Comparison of ENCODE assay signal across 20 mouse cellular contexts in the genomic region with DNA sequence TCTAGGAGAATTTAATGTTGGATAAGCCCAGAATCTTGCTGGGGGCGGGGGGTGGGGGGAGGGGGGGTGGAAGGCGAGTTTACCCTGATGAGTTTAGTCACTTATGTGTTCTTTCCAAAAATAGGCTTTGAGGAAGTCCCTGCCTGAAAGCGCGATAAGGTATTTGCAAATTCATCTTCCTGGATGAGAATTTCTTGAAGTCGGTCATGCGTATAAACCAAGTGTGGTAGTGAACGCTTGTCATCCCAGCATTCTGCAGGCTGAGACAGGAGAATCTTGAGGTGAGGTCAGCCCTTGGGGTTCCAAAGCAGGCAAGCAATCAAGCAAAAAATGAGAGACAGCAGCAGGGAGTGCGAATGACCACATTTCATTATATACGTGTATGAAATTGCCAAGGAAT. TPM values are rescaled to one million over a fixed set of nuclear protein-coding genes. Genes with fewer than 3 reads are reported as not detected.
DNase-seq lines count a peak whose midpoint lies in the region; ATAC-seq and TF ChIP-seq lines count a peak whose summit lies in the region.
"Had no signal": no experiment of that assay in that cellular context is flagged by ENCODE, and none has a peak within 500 bp of the region (broad histone marks: within the 10 kb centered on the region; RNA-seq: fewer than 3 reads in every experiment).

No protein-coding gene starts in this region.

- no peaks in the 10 kb centered on the region for H3K36me3 ChIP-seq in lung, postnatal 0 days (ENCODE audit: insufficient read depth, low read length)
- H3K36me3 ChIP-seq: embryonic facial prominence, embryonic 13.5 days; heart, embryonic 15.5 days; limb, embryonic 12.5 days; neural tube, embryonic 12.5 days had no signal

- no peak overlapping the region for H3K9ac ChIP-seq in lung, postnatal 0 days (replicated peaks; ENCODE audit: low read depth)
- H3K9ac ChIP-seq: embryonic facial prominence, embryonic 13.5 days; heart, embryonic 15.5 days; limb, embryonic 12.5 days; neural tube, embryonic 12.5 days had no signal

- ATAC-seq in lung, postnatal 0 days: no peak
- 0 out of 2 replicates have a peak, but pooled peaks have one; percentile 8 for ATAC-seq in megakaryocyte progenitor cell, adult 5-6 weeks (replicated peaks; ENCODE audit: poor library complexity)
- ATAC-seq: CD4-positive, CD25-positive, alpha-beta regulatory T cell, adult 4 months; forebrain, embryonic 14.5 days; hindbrain, postnatal 0 days had no signal

- H3K4me1 ChIP-seq in lung, postnatal 0 days (ENCODE audit: insufficient read depth, low read depth, low read length): peaks cover 13% of the 10 kb centered on the region
- H3K4me1 ChIP-seq in bone marrow macrophage, adult 2 months (ENCODE audit: control insufficient read depth, insufficient read depth, low read length): peaks cover 57% of the 10 kb centered on the region

- H3K27me3 ChIP-seq in lung, postnatal 0 days (replicated peaks; ENCODE audit: insufficient read depth, low read length): no peaks in the 10 kb centered on the region
- H3K27me3 ChIP-seq: embryonic facial prominence, embryonic 13.5 days; heart, embryonic 15.5 days; limb, embryonic 12.5 days; neural tube, embryonic 12.5 days had no signal

- H3K4me2 ChIP-seq in lung, postnatal 0 days (replicated peaks; ENCODE audit: low read depth, low read length): no peak overlapping the region
- H3K4me2 ChIP-seq: embryonic facial prominence, embryonic 13.5 days; limb, embryonic 12.5 days; midbrain, embryonic 11.5 days; neural tube, embryonic 12.5 days had no signal

- TF ChIP-seq POLR2A in bone marrow macrophage, adult 2 months (IDR thresholded peaks at IDR 0.05; ENCODE audit: borderline replicate concordance, low read depth, low read length): no peak

- no peaks in the 10 kb centered on the region for H3K9me3 ChIP-seq in lung, postnatal 0 days (ENCODE audit: low read length)
- H3K9me3 ChIP-seq: embryonic facial prominence, embryonic 13.5 days; heart, embryonic 15.5 days; limb, embryonic 12.5 days; neural tube, embryonic 12.5 days had no signal

- H3K4me3 ChIP-seq in lung, postnatal 0 days (ENCODE audit: low read depth, low read length): no peak overlapping the region
- no peak overlapping the region for H3K4me3 ChIP-seq in bone marrow macrophage, adult 2 months (ENCODE audit: insufficient read depth, low read length)
- H3K4me3 ChIP-seq: embryonic facial prominence, embryonic 13.5 days; heart, adult 2 months; limb, embryonic 12.5 days; neural tube, embryonic 12.5 days had no signal

- TF ChIP-seq EP300 in lung, postnatal 0 days (IDR thresholded peaks at IDR 0.05): no peak

- peak; percentile 27 for DNase-seq in lung, postnatal 0 days (ENCODE audit: low spot score)
- no peak for DNase-seq in lung, postnatal 10 days
- DNase-seq in B cell, adult 2 months: peak; percentile 35 to 50
- DNase-seq in urinary bladder, postnatal 4 days (ENCODE audit: low spot score in 2 of 2): no peak
- no peak for DNase-seq in heart, postnatal 25 days (ENCODE audit: low spot score)
- DNase-seq: adrenal gland, postnatal 36 days; gastrocnemius, postnatal 25 days; heart, adult 2 months; right cerebral cortex, postnatal 4 days; thymus, adult 2 months had no signal

- no peak overlapping the region for H3K27ac ChIP-seq in lung, postnatal 0 days (ENCODE audit: low read length)
- peak overlapping the region; percentile 95 for H3K27ac ChIP-seq in bone marrow macrophage, adult 2 months (ENCODE audit: insufficient read depth, low read depth, low read length)
- H3K27ac ChIP-seq: embryonic facial prominence, embryonic 13.5 days; heart, adult 2 months; heart, embryonic 15.5 days; hindbrain, postnatal 0 days; limb, embryonic 12.5 days; neural tube, embryonic 12.5 days had no signal

- WGBS in lung, postnatal 0 days: 68% methylated on average over 9 of the region's 9 CpGs

- TF ChIP-seq CTCF in lung, postnatal 0 days (IDR thresholded peaks at IDR 0.05): no peak
- no peak for TF ChIP-seq CTCF in bone marrow macrophage, adult 2 months (IDR thresholded peaks at IDR 0.05; ENCODE audit: low read depth, low read length)

- intact Hi-C loops in heart, postnatal 25 days (cut with DNase I): loop anchor here (2.0 kb wide), 1 partner anchor 29 kb away; the partner anchor contains the start of gene Leo1

RNA-seq across cellular contexts. Expression of gene Mapk6, which starts 1.8 kb away (rescaled TPM):
- polyA plus RNA-seq in lung, postnatal 0 days (2015; fragmentation: Nextera tagmentation; extraction: Ambion mirVana): 28.0 and 30.5 TPM in 2 replicates
- polyA plus RNA-seq in bone marrow macrophage, adult 2 months (2012; ENCODE audit: insufficient read depth, insufficient read length, missing spikeins): 31.3 and 39.7 TPM in 2 replicates
- total RNA-seq in megakaryocyte progenitor cell, adult 5-6 weeks (2015): 64.2 and 65.1 TPM in 2 replicates
- total RNA-seq in megakaryocyte progenitor cell, adult 5-6 weeks (2017): 50.3 and 53.6 TPM in 2 replicates
- total RNA-seq in heart, postnatal 25 days (2021): 10 to 100 TPM; 30.9 to 31.0 TPM

RNA-seq across cellular contexts. Expression of gene Leo1, which starts 29.7 kb away (rescaled TPM):
- polyA plus RNA-seq in lung, postnatal 0 days (2015; fragmentation: Nextera tagmentation; extraction: Ambion mirVana): 17.0 and 19.3 TPM in 2 replicates
- 12.9 and 14.5 TPM in 2 replicates for polyA plus RNA-seq in bone marrow macrophage, adult 2 months (2012; ENCODE audit: insufficient read depth, insufficient read length, missing spikeins)
- total RNA-seq in megakaryocyte progenitor cell, adult 5-6 weeks (2015): 20.1 and 24.1 TPM in 2 replicates
- 49.9 and 60.3 TPM in 2 replicates for total RNA-seq in megakaryocyte progenitor cell, adult 5-6 weeks (2017)
- 10 to 100 TPM; 12.0 to 20.6 TPM for total RNA-seq in heart, postnatal 25 days (2021)

Comparison
In these comparisons a context has a peak if more than half of its experiments do, and no peak if none do; other contexts are left out.
1. DNase-seq: peak in lung, postnatal 0 days (single experiment) and B cell, adult 2 months (2 of 2); none in lung, postnatal 10 days (single experiment), urinary bladder, postnatal 4 days (0 of 2) and heart, postnatal 25 days (single experiment).